Mouse (Mus musculus): ENCODE measurements around the gene Ybx1.

- no peak for TF ChIP-seq CTCF (IDR thresholded peaks at IDR 0.05; ENCODE audit: borderline replicate concordance, extremely low read depth, insufficient read depth, insufficient read length)
- TF ChIP-seq POLR2A (IDR thresholded peaks at IDR 0.05; ENCODE audit: borderline replicate concordance, extremely low read depth, insufficient read depth, insufficient read length, poor library complexity, severe bottlenecking), result no peak
Observed at GRCm38 (mm10) chr4:119292771-119293573, 1.4 kb downstream of the Ybx1 start.
